Mouse (Mus musculus): ENCODE data around the gene Gal. TPM values are rescaled to one million over a fixed set of nuclear protein-coding genes. Genes with fewer than 3 reads are reported as not detected.

Gene Gal
- polyA plus RNA-seq, 2 experiments = 0.88 to 1.1 TPM

GRCm38 (mm10) chr19:3451170-3451569 lies 36.8 kb upstream of the Gal start:
- no peak for TF ChIP-seq POLR2A (IDR thresholded peaks at IDR 0.05; ENCODE audit: borderline replicate concordance, extremely low read depth, insufficient read depth, insufficient read length)
- no peaks in the 10 kb centered on the region for H3K4me1 ChIP-seq (ENCODE audit: control insufficient read depth, insufficient read depth, low read length)
- no peaks in the 10 kb centered on the region for H3K27me3 ChIP-seq (ENCODE audit: control insufficient read depth, insufficient read depth, low read length)
- ATAC-seq (ENCODE audit: low FRiP score, low read depth) = peak; percentile 75
- H3K4me3 ChIP-seq (replicated peaks; ENCODE audit: low read length) = no peak overlapping the region
- 26% methylated on average over 6 of the region's 6 CpGs for WGBS
- H3K27ac ChIP-seq (replicated peaks; ENCODE audit: low read depth, low read length) = no peak overlapping the region
- no peak overlapping the region for H3K9ac ChIP-seq (ENCODE audit: low read depth, low read length, severe bottlenecking)
- H3K9me3 ChIP-seq (ENCODE audit: control insufficient read depth, low read length) = no peaks in the 10 kb centered on the region
- H3K36me3 ChIP-seq (ENCODE audit: control insufficient read depth, insufficient read depth, low read length) = peaks cover 33% of the 10 kb centered on the region
- DNase-seq (ENCODE audit: low spot score) = peak; percentile 90
- H3K4me2 ChIP-seq (replicated peaks; ENCODE audit: low read depth, low read length, severe bottlenecking) = no peak overlapping the region

DNA sequence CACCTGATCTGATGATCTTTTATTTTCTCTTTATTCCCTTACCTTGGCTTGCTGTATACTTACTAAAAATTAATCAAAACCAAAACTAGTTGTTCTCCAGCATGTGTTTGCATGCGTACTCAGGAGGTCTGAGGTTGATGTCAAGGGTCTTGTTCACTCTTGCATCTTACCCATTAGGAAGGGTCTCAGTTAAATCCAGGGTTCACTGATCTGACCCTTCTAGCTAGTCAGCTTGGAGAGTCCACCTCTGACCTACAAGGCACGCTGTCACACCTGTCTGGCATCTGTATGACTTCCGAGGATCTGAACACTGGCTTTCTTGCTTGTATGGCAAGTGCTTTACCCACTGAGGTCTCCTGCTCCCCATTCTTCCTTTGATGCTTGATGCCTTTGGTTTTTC lies 36.4 kb upstream of the Gal start:
- no peak for DNase-seq (ENCODE audit: low spot score)
- 87% methylated on average over 3 of the region's 3 CpGs for WGBS
- H3K9ac ChIP-seq (ENCODE audit: low read depth, low read length, severe bottlenecking) = no peak overlapping the region
- H3K4me3 ChIP-seq (replicated peaks; ENCODE audit: low read length) = no peak overlapping the region
- H3K9me3 ChIP-seq (ENCODE audit: control insufficient read depth, low read length) = no peaks in the 10 kb centered on the region
- no peaks in the 10 kb centered on the region for H3K4me1 ChIP-seq (ENCODE audit: control insufficient read depth, insufficient read depth, low read length)
- no peak overlapping the region for H3K27ac ChIP-seq (replicated peaks; ENCODE audit: low read depth, low read length)
- H3K4me2 ChIP-seq (replicated peaks; ENCODE audit: low read depth, low read length, severe bottlenecking) = no peak overlapping the region
- TF ChIP-seq POLR2A (IDR thresholded peaks at IDR 0.05; ENCODE audit: borderline replicate concordance, extremely low read depth, insufficient read depth, insufficient read length) = no peak
- H3K36me3 ChIP-seq (ENCODE audit: control insufficient read depth, insufficient read depth, low read length) = peaks cover 28% of the 10 kb centered on the region
- no peaks in the 10 kb centered on the region for H3K27me3 ChIP-seq (ENCODE audit: control insufficient read depth, insufficient read depth, low read length)
- no peak for ATAC-seq (ENCODE audit: low FRiP score, low read depth)

GRCm38 (mm10) chr19:3449248-3449647 lies 34.9 kb upstream of the Gal start:
- peaks cover 13% of the 10 kb centered on the region for H3K36me3 ChIP-seq (ENCODE audit: control insufficient read depth, insufficient read depth, low read length)
- H3K4me2 ChIP-seq (replicated peaks; ENCODE audit: low read depth, low read length, severe bottlenecking) = no peak overlapping the region
- H3K4me1 ChIP-seq (ENCODE audit: control insufficient read depth, insufficient read depth, low read length) = no peaks in the 10 kb centered on the region
- no peak for TF ChIP-seq POLR2A (IDR thresholded peaks at IDR 0.05; ENCODE audit: borderline replicate concordance, extremely low read depth, insufficient read depth, insufficient read length)
- H3K9me3 ChIP-seq (ENCODE audit: control insufficient read depth, low read length) = no peaks in the 10 kb centered on the region
- DNase-seq (ENCODE audit: low spot score) (no peak), ATAC-seq (ENCODE audit: low FRiP score, low read depth) (no peak)
- H3K4me3 ChIP-seq (replicated peaks; ENCODE audit: low read length) = no peak overlapping the region
- H3K27ac ChIP-seq (replicated peaks; ENCODE audit: low read depth, low read length) = no peak overlapping the region
- H3K27me3 ChIP-seq (ENCODE audit: control insufficient read depth, insufficient read depth, low read length) = no peaks in the 10 kb centered on the region
- WGBS = 72% methylated on average over 3 of the region's 3 CpGs
- H3K9ac ChIP-seq (ENCODE audit: low read depth, low read length, severe bottlenecking) = no peak overlapping the region

GRCm38 (mm10) chr19:3447348-3447747 lies 33.0 kb upstream of the Gal start:
- no peaks in the 10 kb centered on the region for H3K27me3 ChIP-seq (ENCODE audit: control insufficient read depth, insufficient read depth, low read length)

GRCm38 (mm10) chr19:3441092-3441491 lies 26.7 kb upstream of the Gal start:
- no peaks in the 10 kb centered on the region for H3K27me3 ChIP-seq (ENCODE audit: control insufficient read depth, insufficient read depth, low read length)
- no peak for ATAC-seq (ENCODE audit: low FRiP score, low read depth)
- no peak overlapping the region for H3K4me3 ChIP-seq (replicated peaks; ENCODE audit: low read length)
- H3K4me2 ChIP-seq (replicated peaks; ENCODE audit: low read depth, low read length, severe bottlenecking) = no peak overlapping the region
- no peak overlapping the region for H3K27ac ChIP-seq (replicated peaks; ENCODE audit: low read depth, low read length)
- 24% methylated on average over 10 of the region's 10 CpGs for WGBS
- TF ChIP-seq POLR2A (IDR thresholded peaks at IDR 0.05; ENCODE audit: borderline replicate concordance, extremely low read depth, insufficient read depth, insufficient read length) = no peak
- no peaks in the 10 kb centered on the region for H3K36me3 ChIP-seq (ENCODE audit: control insufficient read depth, insufficient read depth, low read length)
- H3K4me1 ChIP-seq (ENCODE audit: control insufficient read depth, insufficient read depth, low read length) = no peaks in the 10 kb centered on the region
- H3K9me3 ChIP-seq (ENCODE audit: control insufficient read depth, low read length) = no peaks in the 10 kb centered on the region
- no peak for DNase-seq (ENCODE audit: low spot score)
- no peak overlapping the region for H3K9ac ChIP-seq (ENCODE audit: low read depth, low read length, severe bottlenecking)

More at GRCm38 (mm10) chr19:3447348-3447747, 33.0 kb upstream of the Gal start:
- no peak for DNase-seq (ENCODE audit: low spot score)
- WGBS = 67% methylated on average over 2 of the region's 3 CpGs
- no peaks in the 10 kb centered on the region for H3K36me3 ChIP-seq (ENCODE audit: control insufficient read depth, insufficient read depth, low read length)
- no peaks in the 10 kb centered on the region for H3K9me3 ChIP-seq (ENCODE audit: control insufficient read depth, low read length)
- H3K4me1 ChIP-seq (ENCODE audit: control insufficient read depth, insufficient read depth, low read length) = no peaks in the 10 kb centered on the region
- ATAC-seq (ENCODE audit: low FRiP score, low read depth) = no peak
- no peak for TF ChIP-seq POLR2A (IDR thresholded peaks at IDR 0.05; ENCODE audit: borderline replicate concordance, extremely low read depth, insufficient read depth, insufficient read length)
- no peak overlapping the region for H3K27ac ChIP-seq (replicated peaks; ENCODE audit: low read depth, low read length)
- no peak overlapping the region for H3K4me2 ChIP-seq (replicated peaks; ENCODE audit: low read depth, low read length, severe bottlenecking)
- H3K4me3 ChIP-seq (replicated peaks; ENCODE audit: low read length) = no peak overlapping the region
- no peak overlapping the region for H3K9ac ChIP-seq (ENCODE audit: low read depth, low read length, severe bottlenecking)

- Histone ChIP-seq H3K4me2 (replicated peaks; ENCODE audit: low read depth, low read length, severe bottlenecking) (no peak overlapping the region), H3K27me3 (ENCODE audit: control insufficient read depth, insufficient read depth, low read length) (no peaks in the 10 kb centered on the region), H3K4me1 (ENCODE audit: control insufficient read depth, insufficient read depth, low read length) (no peaks in the 10 kb centered on the region), H3K9me3 (ENCODE audit: control insufficient read depth, low read length) (no peaks in the 10 kb centered on the region), H3K4me3 (replicated peaks; ENCODE audit: low read length) (no peak overlapping the region), H3K9ac (ENCODE audit: low read depth, low read length, severe bottlenecking) (no peak overlapping the region), H3K27ac (replicated peaks; ENCODE audit: low read depth, low read length) (no peak overlapping the region), H3K36me3 (ENCODE audit: control insufficient read depth, insufficient read depth, low read length) (no peaks in the 10 kb centered on the region)
- ATAC-seq (ENCODE audit: low FRiP score, low read depth) (no peak), DNase-seq (ENCODE audit: low spot score) (no peak)
- TF ChIP-seq POLR2A (IDR thresholded peaks at IDR 0.05; ENCODE audit: borderline replicate concordance, extremely low read depth, insufficient read depth, insufficient read length) = no peak
- whole genome bisulfite sequencing = 31% methylated on average over 5 of the region's 5 CpGs
Observed at GRCm38 (mm10) chr19:3440667-3441066, 26.3 kb upstream of the Gal start.
